Comparison of ENCODE assay signal across 14 mouse cellular contexts in genomic region chr14:28288196-28288595, GRCm38 (mm10).
DNase-seq lines count a peak whose midpoint lies in the region.
"Had no signal": no experiment of that assay in that cellular context is flagged by ENCODE, and none has a peak within 500 bp of the region (broad histone marks: within the 10 kb centered on the region; RNA-seq: fewer than 3 reads in every experiment).

No protein-coding gene starts in this region.

- intact Hi-C loops in heart, postnatal 25 days (cut with DNase I), result no loop called here

- peak; percentile 65 for DNase-seq in heart, adult 11 months
- DNase-seq in heart, postnatal 25 days (ENCODE audit: low spot score), result no peak
- peak; percentile 54 for DNase-seq in skeletal muscle tissue, adult 2 months (ENCODE audit: low read depth, low spot score)
- no peak for DNase-seq in embryo, embryonic 10 days (ENCODE audit: low spot score)
- DNase-seq: adrenal gland, adult 2 months; adrenal gland, adult 8-10 months; adrenal gland, postnatal 10 days; adrenal gland, postnatal 14 days; adrenal gland, postnatal 25 days; adrenal gland, postnatal 36 days; B cell, adult 2 months; cerebellum, adult 11 months; cerebellum, adult 11-12 months; cerebellum, adult 18-20 months had no signal

Comparison
In these comparisons a context has a peak if more than half of its experiments do, and no peak if none do; other contexts are left out.
1. DNase-seq: peak in heart, adult 11 months (single experiment) and skeletal muscle tissue, adult 2 months (single experiment); none in heart, postnatal 25 days (single experiment) and embryo, embryonic 10 days (single experiment).